Mouse (Mus musculus): ENCODE results near the gene Cntnap3. TPM values are rescaled to one million over a fixed set of nuclear protein-coding genes. Genes with fewer than 3 reads are reported as not detected.

Cntnap3 gene
- not detected in 2 replicates for polyA plus RNA-seq (2012)

GRCm38 (mm10) chr13:64903585-64904208 is at the start of gene Cntnap3:
Gene Cntnap3 (minus strand): TSS chr13:64903955.
- no peak for TF ChIP-seq GATA1 (IDR thresholded peaks at IDR 0.05; ENCODE audit: low read length)

GRCm38 (mm10) chr13:64917191-64917590 is 13.4 kb upstream of the Cntnap3 start, which contains the start of gene Spata31:
Gene Spata31 (plus strand): TSS chr13:64917406.
- TF ChIP-seq GATA1 (IDR thresholded peaks at IDR 0.05; ENCODE audit: low read length) = no peak

GRCm38 (mm10) chr13:64903132-64903531 is 623 bp downstream of the Cntnap3 start:
- no peak for TF ChIP-seq GATA1 (IDR thresholded peaks at IDR 0.05; ENCODE audit: low read length)

GRCm38 (mm10) chr13:64865397-64865796 is 38.4 kb downstream of the Cntnap3 start:
- TF ChIP-seq GATA1 (IDR thresholded peaks at IDR 0.05; ENCODE audit: low read length) = no peak

GRCm38 (mm10) chr13:64745383-64745782 is 158.4 kb downstream of the Cntnap3 start:
- TF ChIP-seq GATA1 (IDR thresholded peaks at IDR 0.05; ENCODE audit: low read length) = no peak

- no peak for TF ChIP-seq GATA1 (IDR thresholded peaks at IDR 0.05; ENCODE audit: low read length)
These were observed 171.5 kb downstream of the Cntnap3 start for GRCm38 (mm10) chr13:64732244-64732643.

- no peak for TF ChIP-seq GATA1 (IDR thresholded peaks at IDR 0.05; ENCODE audit: low read length)
These were observed 187.0 kb downstream of the Cntnap3 start for GRCm38 (mm10) chr13:64716791-64717190.

GRCm38 (mm10) chr13:64692463-64692862 is 211.3 kb downstream of the Cntnap3 start:
- TF ChIP-seq GATA1 (IDR thresholded peaks at IDR 0.05; ENCODE audit: low read length) = no peak

Other genes starting within 250 kb of the Cntnap3 start
- not detected in 2 replicates for gene Spata31, start 13.5 kb upstream of the Cntnap3 start, polyA plus RNA-seq (2012)
- not detected in 2 replicates for gene Spata31d1c, start 129.1 kb upstream of the Cntnap3 start, polyA plus RNA-seq (2012)
- gene Prss47, start 148.8 kb upstream of the Cntnap3 start, polyA plus RNA-seq (2012) = not detected in 2 replicates
- 27.0 and 34.6 TPM in 2 replicates for gene Mfsd14b, start 209.0 kb upstream of the Cntnap3 start, polyA plus RNA-seq (2012)
- not detected in 2 replicates for gene Olfr465-ps1, start 234.1 kb upstream of the Cntnap3 start, polyA plus RNA-seq (2012)
- gene Olfr466, start 246.3 kb upstream of the Cntnap3 start, polyA plus RNA-seq (2012) = not detected in 2 replicates

All from G1E-ER4 (cell line).